Mouse (Mus musculus): Measurements from ENCODE around the gene Svop. TPM values are rescaled to one million over a fixed set of nuclear protein-coding genes. Genes with fewer than 3 reads are reported as not detected.

Svop gene
- total RNA-seq, 2 experiments from 2014 or later, result 171 to 176 TPM

DNA sequence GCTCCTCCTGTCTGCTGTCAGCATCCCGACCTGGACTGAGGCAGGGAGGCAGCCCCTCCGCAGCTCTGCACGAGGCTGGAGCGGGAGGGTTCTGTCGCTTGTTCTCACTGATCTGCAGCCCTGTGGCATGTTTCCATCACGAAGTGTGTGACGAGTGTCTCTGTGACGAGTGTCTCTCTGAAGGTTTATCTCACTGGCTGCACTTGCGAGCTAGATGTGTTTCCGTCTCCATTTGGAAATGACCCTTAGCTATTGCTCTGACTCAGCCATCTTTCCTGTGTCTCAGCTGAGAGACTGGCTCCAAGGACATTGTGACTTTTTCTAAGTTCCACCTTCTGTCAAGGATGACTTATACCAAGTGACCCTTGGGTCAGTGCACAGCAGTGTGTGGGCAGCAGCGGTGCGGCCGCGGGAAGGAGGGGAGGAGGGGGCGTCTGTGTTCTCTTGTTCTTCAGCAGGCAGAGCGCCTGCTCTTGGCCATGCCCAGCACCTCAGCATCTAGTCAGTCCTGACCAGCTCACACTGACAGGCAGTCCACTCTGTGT, 15.1 kb upstream of the Svop start:
- DNase-seq (ENCODE audit: low spot score in 2 of 2), result no peak

DNA sequence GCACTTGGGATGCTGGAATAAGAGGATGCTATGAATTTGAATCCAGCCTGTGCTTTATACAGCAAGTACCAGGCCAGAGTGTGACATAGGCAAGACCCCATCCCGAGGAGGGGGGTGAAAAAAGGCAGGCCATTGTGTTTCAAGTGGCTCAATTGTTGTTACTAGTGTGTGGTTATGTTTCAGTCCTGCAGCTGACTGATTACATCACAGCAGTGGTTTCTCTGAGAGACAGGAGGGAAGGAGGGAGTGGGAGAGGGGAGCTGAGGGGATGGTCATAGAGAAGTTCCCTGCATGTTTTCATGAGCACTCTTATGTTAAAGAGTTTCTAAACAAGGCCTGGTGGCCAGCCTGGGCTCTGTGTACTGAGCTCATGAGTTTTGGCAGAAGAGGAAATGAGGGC, 11.4 kb upstream of the Svop start:
- DNase-seq (ENCODE audit: low spot score in 2 of 2), result peak in 1 of 2 experiments; percentile 40

DNA sequence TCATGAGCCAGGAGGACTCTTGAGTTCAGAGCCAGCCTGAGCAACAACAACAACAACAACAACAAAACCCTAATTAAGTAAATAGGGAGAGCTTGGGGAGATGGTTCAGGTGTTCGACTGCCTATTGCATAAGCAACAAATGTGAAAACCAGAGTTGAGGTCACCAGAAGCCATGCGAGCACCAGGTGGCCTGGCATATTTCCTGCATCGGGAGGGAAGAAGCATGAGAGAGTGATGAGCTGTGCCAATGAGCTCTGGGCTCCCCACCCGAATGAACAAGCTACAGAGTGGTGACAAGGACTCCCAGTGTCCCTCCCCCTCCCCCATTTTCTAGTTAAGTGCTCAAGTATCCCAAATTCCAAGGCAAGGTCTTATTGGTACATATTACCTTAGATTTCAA, 10.5 kb upstream of the Svop start:
- DNase-seq (ENCODE audit: low spot score in 2 of 2), result no peak

DNA sequence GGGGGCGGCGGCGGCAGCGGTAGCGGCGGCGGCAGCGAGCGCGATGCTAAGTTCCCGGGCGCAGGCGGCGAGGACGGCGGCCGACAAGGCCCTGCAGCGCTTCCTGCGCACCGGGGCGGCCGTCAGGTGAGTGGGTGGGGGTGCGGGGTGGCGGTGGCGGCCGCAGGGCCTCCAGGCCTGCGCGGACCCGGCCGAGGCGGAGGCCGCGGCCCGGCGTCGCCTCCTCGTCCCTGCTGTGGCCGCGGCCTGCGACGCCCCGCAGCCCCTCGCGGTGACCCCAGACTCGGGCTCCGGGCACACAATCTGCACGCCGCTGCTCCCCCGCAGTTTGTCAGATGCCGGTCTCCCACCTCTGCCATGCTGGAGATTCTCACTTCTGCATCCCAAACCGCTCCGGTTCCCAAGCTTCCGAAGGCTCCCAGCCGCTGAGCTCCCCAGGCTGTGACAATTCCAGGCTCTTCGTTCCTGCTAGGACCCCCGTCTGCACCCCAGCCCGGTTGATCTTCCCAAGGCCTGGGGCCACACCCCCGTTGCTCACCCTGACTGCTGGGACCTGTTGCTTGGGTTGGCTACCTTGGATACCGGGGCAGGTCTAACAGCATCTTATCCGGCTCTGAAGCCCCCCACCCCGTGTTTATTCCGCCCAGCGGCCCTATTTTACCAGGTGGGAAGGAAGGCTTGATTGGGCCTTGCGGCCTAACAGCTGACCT, 9.2 kb upstream of the Svop start:
- no peak for DNase-seq (ENCODE audit: low spot score in 2 of 2)

DNA sequence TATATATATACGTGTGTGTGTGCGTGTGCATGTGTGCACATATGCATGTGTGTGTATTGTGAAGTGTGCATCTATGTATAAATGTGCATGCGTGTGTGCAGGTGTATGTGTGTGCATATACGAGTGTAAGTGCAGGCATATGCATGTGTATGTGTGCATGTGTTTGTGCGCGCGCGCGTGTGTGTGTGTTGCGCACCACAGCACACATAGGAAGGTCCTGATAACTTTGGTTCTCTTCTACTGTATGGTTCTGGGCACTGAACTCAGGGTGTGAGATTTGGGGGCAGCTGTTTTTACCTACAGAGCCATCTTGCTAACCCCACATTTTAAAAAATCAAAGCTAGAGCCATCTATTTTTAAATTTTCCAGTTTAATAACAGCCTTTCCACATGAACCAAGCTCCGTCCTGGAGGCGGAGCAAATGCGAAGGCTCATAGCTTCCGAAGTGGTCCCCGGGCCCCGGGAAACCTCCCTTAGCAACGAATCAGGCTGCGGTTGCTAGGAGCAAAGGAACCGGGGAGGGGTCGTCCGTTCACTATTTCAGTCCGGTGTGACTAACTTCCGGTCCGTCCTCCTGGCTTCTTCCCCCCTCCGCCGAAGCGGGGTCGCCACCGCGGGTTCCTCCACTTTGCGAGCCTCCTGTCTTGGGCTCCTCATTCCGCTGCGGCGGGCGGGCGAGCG, 8.5 kb upstream of the Svop start:
- peak; percentile 94 to 96 for DNase-seq (ENCODE audit: low spot score in 2 of 2)

DNA sequence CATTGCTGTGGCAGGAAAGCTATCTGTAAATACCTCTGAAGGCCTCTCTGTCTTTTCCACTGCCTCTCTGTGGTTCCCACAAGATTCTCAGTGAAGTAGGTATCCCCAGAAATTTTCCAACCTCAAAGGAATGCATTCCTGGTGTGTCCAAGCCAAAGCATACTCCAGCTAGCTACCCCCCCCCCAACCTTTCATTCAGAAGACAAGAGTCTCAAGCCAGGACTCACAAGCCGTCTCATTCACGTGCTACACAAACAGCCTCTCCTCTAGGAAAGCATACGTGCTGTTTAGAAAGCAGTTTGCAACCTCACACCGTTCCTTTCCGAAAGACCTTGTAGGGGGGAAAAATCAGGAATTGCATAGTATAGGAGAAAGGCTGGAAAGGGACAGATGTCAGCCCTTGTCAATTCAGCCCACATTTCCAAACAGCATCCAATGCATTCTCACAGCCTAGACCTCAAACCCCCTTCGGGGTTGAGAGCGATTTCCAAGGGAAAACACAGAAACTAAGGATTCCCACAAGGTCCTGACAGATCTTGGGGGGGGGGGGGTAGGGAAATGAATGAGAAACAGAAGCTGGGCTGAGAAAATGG, 853 bp downstream of the Svop start:
- no peak for DNase-seq (ENCODE audit: low spot score in 2 of 2)

DNA sequence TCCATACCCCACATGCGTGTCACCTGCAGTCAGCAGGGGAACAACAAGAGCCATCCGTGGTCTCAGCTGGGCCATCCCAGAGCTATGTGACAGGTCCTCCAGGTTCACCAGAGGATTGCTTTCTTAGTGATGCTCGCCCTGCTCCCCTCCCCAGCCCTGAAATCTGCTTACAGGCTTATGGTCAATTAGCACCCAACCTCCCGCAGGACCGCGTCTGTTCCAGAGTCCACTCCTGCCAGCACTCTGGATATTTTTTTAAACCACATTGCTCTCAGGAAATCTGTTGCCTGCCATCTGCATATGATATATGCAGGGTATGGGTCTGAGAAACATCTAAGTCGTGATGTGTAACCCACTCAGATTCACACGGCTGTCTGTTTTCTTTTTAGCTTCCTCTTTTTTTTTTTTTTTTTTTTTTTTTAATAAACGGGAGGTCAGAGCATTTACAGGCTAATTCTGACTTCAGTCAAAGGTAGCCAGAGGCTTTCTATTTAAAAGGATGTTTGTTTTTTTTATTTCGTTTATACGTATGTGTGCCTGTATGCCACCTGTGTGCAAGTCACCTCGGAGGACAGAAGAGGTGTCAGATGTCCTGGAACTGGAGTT, 3.4 kb downstream of the Svop start:
- no peak for DNase-seq (ENCODE audit: low spot score in 2 of 2)

DNA sequence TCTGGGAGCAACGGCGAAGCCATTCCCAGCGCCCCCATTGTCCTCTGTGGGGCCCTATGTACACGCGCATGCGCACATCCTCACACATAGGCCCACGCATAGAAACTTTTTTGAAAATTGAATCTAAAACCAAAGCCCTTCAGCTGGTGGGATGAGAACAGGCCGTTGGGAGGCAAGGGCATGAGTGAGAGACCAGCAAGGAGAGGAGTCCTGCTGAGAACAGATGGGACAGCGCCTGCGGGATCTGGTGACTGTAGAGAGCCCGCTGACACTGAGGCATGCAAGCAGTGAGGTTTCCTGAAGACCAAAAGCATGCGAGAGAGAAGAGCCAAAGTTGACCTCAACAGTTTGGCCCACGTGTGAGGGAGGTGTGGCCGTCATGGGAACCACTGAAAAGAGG, 5.9 kb downstream of the Svop start:
- DNase-seq (ENCODE audit: low spot score in 2 of 2), result no peak

DNA sequence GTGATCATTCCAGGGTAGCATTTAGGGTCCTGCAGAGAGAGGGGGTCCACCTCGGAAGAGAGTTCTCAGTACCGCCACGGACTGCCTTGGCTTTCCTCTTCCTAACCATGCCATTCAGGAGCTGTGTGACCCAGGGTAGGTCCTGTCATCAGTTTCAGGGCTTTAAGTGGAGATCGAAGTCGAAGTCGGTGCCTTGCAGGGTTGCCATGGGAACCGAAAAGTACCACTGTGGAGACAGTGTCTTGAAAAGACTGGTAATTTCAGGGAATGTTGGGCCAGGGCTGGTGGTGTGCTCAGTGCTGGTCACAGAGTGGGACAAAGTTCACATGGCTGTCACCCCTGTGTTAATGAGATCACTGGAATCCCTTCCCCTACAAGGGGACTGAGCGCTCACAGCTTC, 14.4 kb downstream of the Svop start:
- DNase-seq (ENCODE audit: low spot score in 2 of 2), result no peak

DNA sequence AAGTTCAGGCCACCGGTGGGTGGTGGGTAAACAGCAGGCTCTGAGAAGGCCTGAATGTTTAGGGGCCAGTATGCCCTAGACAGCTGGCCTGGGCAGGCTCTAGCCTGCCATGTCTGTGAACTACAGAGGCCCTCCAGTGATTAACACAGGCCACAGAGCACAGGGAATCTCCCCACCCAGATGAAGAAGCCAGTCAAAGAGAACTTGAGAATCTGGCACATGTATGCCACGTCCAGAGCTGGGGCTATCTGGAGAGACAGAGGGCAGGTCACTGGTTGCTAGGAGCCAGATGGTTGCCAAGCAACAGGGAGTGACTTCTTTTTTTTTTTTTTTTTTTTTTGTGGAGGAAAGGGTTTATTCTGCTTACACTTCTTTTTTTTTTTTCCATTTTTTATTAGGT, 19.1 kb downstream of the Svop start:
- DNase-seq (ENCODE audit: low spot score in 2 of 2), result no peak

DNA sequence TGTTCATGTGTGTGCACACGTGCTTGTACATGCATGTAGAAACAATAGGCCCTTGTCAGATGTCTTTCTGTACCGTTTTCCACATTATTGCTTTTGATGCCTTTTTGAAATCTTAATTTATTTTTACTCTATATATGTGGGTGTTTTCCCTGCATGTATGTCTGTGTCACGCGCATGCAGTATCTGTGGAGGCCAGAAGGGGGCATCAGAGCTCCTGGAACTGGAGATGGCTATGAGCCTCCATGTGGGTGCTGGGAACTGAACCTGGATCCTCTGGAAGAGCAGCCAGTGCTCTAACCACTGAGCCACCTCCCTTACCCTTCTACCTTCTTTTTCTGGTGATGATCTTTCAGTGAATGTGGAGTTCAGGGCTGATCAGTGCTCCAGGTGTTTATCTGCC, 20.5 kb downstream of the Svop start:
- no peak for DNase-seq (ENCODE audit: low spot score in 2 of 2)

DNA sequence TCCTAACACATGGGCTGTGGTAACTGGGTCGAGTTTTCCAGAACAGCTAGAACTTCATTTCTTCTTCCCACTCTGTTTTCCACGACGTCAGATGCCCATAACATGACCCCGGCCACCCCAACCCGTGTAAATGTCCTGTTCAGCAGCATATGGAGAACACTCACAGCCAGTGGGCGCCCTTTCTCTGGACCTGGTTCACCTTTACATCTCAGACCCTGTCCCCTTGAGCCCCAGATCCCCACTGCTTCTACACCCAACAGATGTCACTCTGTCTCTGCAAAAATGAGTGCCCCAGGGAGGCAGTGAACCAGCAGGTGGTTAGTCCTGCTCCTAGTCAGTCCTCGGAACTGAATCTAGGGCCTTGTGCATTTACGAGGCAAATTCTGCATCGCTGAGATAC, 23.4 kb downstream of the Svop start:
- no peak for DNase-seq (ENCODE audit: low spot score in 2 of 2)

DNA sequence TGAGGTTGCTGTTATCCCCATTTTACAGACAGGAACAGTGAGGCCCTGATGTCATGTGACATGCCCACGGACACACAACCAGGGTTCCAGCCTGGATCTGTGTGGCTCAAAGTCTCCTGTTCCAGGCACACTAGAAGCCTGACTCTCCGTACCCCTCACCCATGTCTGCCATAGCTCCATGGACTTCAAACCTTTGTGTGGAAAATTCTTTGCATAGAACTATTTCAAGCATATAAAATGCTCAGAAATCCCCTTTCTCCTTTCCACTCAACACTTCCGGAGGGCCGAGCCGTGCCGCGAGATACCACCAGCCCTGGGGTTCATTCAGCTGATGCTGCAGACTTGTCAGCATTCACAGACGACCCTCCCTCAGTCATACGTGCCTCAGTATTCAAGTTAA, 23.8 kb downstream of the Svop start:
- no peak for DNase-seq (ENCODE audit: low spot score in 2 of 2)

DNA sequence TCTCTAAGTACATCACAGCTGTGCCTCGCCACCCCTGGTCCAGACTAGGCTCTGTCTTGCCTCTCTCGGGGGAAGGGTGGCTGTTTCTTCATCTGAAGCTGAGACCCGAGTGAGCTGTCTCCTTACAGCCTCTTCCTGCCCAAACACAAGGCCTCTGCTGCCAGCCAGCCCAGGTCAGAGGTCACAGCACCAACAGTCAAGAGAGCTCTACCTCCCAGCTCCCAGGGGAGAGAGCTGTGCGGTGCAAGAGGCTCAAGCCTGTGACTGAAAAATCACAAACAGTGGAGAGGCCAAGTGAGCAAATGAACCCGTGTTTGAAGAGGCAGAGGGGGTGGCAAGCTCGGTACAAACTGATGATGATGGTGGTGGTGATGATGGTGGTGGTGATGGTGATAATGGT, 24.8 kb downstream of the Svop start:
- DNase-seq (ENCODE audit: low spot score in 2 of 2), result no peak

DNA sequence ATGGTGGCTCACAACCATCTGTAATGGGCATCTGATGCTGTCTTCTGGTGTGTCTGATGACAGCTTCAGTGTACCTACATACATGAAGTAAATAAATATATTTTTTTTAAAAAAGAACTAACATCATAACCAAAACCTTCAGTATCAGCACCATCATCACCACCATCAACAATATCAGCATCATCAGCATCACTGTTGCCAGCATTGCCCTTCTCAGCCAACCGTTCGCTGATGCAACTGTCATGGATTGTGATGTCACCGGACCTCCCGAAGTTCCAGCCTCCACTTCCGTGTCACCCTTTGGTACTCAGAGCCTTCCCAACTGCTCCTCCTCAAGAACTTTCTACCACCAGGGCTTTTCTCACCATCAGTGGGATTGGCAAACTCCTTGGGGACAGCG, 26.2 kb downstream of the Svop start, which contains the start of gene Usp30:
Usp30 (plus strand) TSS at position 301 of the 400 bp plus-strand sequence.
- DNase-seq (ENCODE audit: low spot score in 2 of 2), result no peak

DNA sequence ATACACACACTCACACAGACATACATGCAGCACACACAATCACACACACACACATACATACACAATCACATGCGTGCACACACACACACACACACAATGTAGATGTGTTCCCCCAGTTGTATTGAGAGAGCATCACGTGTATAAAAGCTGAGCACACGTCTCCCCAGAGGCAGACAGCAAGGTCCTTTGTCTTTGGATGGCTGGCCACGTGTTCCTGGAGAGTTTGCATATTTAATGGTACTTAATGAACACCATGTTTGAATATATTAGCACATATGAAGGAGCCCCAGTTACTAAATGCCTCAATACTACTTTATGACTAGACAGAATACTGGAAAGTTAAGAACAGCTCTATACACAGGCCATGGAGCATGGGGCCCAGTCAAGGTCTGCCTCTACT, 27.4 kb downstream of the Svop start:
- DNase-seq (ENCODE audit: low spot score in 2 of 2), result no peak

DNA sequence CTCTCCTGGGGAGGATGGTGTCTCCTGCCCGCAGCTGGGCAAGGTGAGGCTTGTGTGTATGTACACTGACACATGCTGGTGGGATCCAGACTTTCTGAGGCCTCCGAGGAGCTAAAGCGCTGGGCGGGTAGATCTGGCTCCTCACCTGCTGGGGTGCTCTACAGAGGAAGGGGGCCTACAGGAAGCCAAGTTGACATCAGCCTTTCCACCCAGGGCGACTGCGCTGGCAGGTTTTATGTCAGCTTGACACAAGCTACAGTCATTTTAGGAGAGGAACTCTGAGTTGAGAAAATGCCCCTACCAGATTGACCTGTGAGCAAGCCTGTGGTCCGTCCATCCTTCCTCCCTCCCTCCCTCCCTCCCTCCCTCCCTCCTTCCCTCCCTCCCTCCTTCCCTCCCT, 29.7 kb downstream of the Svop start:
- DNase-seq (ENCODE audit: low spot score in 2 of 2), result no peak

DNA sequence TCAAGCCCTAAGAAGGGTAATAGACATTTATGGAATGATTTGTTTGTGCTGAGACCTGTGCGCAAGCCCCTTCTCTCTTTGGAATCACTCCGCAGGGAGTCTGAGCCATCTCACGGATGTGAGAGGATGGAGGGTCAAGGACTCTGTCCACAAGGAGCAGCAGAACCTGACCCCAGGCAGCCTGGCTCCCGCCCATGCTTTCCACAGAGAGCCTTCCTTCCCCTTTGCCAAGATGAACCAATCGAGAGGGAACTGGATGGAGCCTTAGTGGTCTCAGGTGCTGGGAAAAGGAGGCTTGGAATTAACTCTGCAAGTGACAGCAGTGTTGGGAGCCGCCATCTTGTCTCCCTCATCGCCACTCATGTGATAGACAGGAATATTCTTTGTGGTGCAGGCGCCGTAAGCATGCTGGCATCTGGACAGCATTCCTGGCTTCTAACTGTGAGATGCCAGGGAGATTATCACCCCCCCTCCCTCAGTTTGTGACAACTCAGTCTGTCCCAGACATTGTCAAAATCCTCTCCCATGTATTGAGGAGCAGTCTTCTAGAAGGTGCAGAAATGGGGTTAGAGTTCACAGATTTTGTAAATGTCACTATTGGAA, 34.1 kb downstream of the Svop start:
- peak in 1 of 2 experiments; percentile 31 for DNase-seq (ENCODE audit: low spot score in 2 of 2)

DNA sequence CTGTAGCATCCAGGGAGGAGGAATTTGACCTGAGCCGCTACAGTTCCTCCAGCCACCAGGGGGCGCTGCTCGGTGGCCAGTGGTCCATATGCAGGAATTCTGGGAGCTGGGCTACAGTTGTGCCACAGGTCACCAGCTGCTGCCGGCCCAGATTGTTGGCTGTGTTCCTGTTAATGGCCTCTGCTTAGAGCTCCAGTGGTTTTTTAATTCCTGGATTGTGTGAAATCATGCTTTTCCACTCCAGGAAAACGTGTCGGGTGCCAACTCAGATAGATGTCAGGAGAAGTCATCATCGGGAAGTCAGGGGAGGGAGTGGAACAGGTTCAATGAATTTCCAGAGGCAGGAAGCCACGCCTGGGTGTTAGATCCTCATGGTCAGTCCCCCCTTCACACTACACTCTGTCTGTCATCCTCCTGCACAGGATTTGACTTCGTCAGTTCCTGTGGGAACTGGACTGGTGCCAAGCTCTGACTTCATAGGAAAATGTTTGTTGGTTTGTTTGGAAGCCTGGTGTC, 39.1 kb downstream of the Svop start:
- DNase-seq (ENCODE audit: low spot score in 2 of 2), result peak in 1 of 2 experiments; percentile 57

DNA sequence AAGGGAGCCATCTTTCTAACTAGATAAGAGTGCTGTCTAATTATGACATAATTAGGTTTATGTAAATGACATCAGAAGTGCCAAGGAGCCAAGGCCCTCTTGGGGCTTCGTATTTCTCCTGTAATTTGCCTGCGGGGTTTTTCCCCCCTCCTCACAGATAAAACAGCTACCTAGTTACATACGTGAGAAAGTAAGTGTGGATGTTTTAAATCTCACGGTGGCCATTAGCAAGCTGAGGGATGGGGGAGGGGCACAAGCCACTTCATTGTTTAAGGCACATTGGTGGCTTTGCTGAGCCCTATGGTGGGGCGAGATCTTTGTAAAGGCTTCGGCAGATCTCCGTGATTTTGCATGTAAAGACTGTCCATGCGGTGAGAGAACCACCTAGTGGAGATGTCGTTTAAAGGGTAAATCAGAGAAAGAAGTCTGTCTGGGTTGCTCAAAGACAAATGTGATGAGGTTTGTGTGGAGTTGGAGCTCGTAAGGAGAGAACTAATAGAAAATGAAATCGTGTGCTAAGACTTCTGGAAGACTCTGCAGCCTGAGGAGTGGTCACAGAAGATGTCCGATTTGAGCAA, 42.5 kb downstream of the Svop start:
- no peak for DNase-seq (ENCODE audit: low spot score in 2 of 2)

DNA sequence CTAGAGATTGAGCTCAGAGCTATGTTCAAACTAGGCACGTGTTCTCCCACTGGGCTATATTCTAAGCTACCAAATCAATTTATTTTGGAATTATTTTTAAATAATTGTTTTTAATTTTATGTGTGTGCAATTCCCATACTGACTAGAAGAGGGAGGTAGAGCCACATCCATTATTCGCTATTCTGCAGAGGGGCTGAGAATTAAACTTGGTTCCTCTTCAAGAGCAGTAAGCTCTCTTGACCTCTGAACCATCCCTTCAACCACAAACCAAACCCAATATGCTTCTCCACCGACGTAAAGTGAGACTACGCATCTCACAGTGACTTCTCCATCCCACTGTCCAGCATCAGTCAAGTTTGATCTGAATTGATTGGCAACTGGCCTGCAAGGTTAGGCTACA, 44.2 kb downstream of the Svop start:
- no peak for DNase-seq (ENCODE audit: low spot score in 2 of 2)

Measured in layer of hippocampus, adult 18-20 months (tissue).